Mouse (Mus musculus): Measurements from ENCODE around the gene Cd52. TPM values are rescaled to one million over a fixed set of nuclear protein-coding genes. Genes with fewer than 3 reads are reported as not detected.

Gene Cd52
- polyA plus RNA-seq, 1 experiment from 2014 or later = 5.1 TPM

DNA sequence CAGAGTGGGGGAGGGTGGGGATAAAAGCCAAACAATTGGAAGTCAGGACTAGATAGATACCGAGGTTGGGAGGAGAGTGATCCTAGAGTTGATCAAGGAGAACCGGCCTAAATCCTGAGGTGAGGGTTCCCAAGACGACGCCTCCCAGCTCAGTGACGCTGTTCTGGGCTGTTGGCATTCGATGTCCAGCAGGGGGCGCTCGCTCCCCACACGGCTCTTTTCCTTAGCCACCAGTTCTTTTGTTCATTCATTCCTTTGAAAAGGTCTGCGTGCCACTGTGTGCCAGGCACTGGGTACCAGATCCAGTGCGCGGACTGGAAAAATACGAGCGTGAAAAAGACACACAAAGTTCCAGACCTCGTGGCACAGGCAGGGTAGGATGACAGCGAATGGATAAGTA, 58.9 kb downstream of the Cd52 start:
- Histone ChIP-seq H3K4me3 (ENCODE audit: low read depth, low read length) (no peak overlapping the region), H3K4me1 (replicated peaks; ENCODE audit: control insufficient read depth, insufficient read depth, low read length) (no peaks in the 10 kb centered on the region), H3K27ac (ENCODE audit: low read depth, low read length) (no peak overlapping the region), H3K4me2 (replicated peaks; ENCODE audit: low read depth, low read length) (no peak overlapping the region), H3K27me3 (ENCODE audit: control insufficient read depth, insufficient read depth, low read length) (no peaks in the 10 kb centered on the region), H3K9me3 (ENCODE audit: control insufficient read depth, low read length) (no peaks in the 10 kb centered on the region), H3K9ac (ENCODE audit: low read depth, low read length) (no peak overlapping the region), H3K36me3 (ENCODE audit: control insufficient read depth, insufficient read depth, low read length) (no peaks in the 10 kb centered on the region)
- ATAC-seq (ENCODE audit: low FRiP score) = peak; percentile 27; the same call in 1 of the 2 replicates
- peak; percentile 93 for DNase-seq (ENCODE audit: low spot score)
- WGBS = 5% methylated on average over 16 of the region's 16 CpGs

Other genes with a start within 250 kb of the Cd52 start
- gene Rps6ka1, start 207.3 kb downstream of the Cd52 start, polyA plus RNA-seq (2014; fragmentation: Nextera tagmentation; extraction: Ambion mirVana) = 27.9 and 28.7 TPM in 2 replicates
- gene Hmgn2, start 126.4 kb downstream of the Cd52 start, polyA plus RNA-seq (2014; fragmentation: Nextera tagmentation; extraction: Ambion mirVana) = 3,330 and 3,354 TPM in 2 replicates
- 34.9 and 38.1 TPM in 2 replicates for gene Dhdds, start 94.2 kb downstream of the Cd52 start, polyA plus RNA-seq (2014; fragmentation: Nextera tagmentation; extraction: Ambion mirVana)
- gene Lin28a, start 76.2 kb downstream of the Cd52 start, polyA plus RNA-seq (2014; fragmentation: Nextera tagmentation; extraction: Ambion mirVana) = 2.9 and 3.7 TPM in 2 replicates
- gene Zfp683, start 41.2 kb downstream of the Cd52 start, polyA plus RNA-seq (2014; fragmentation: Nextera tagmentation; extraction: Ambion mirVana) = not detected in 2 replicates
- gene Crybg2, start 34.3 kb downstream of the Cd52 start, polyA plus RNA-seq (2014; fragmentation: Nextera tagmentation; extraction: Ambion mirVana) = 1.4 and 1.8 TPM in 2 replicates
- 5.7 and 5.8 TPM in 2 replicates for gene Ubxn11, start 7.5 kb upstream of the Cd52 start, polyA plus RNA-seq (2014; fragmentation: Nextera tagmentation; extraction: Ambion mirVana)
- gene Sh3bgrl3, start 33.7 kb upstream of the Cd52 start, polyA plus RNA-seq (2014; fragmentation: Nextera tagmentation; extraction: Ambion mirVana) = 337 and 396 TPM in 2 replicates
- 27.8 and 27.9 TPM in 2 replicates for gene Cep85, start 92.0 kb upstream of the Cd52 start, polyA plus RNA-seq (2014; fragmentation: Nextera tagmentation; extraction: Ambion mirVana)
- 0.06 TPM in 1 of 2 replicates, not detected in the other for gene Gm7534, start 107.9 kb upstream of the Cd52 start, polyA plus RNA-seq (2014; fragmentation: Nextera tagmentation; extraction: Ambion mirVana)
- not detected in 2 replicates for gene Catsper4, start 132.3 kb upstream of the Cd52 start, polyA plus RNA-seq (2014; fragmentation: Nextera tagmentation; extraction: Ambion mirVana)
- gene Cnksr1, start 143.3 kb upstream of the Cd52 start, polyA plus RNA-seq (2014; fragmentation: Nextera tagmentation; extraction: Ambion mirVana) = 0.14 and 0.28 TPM in 2 replicates
- gene E130218I03Rik, start 148.6 kb upstream of the Cd52 start, polyA plus RNA-seq (2014; fragmentation: Nextera tagmentation; extraction: Ambion mirVana) = 0.20 and 0.32 TPM in 2 replicates
- 18.3 and 20.4 TPM in 2 replicates for gene Zfp593, start 150.5 kb upstream of the Cd52 start, polyA plus RNA-seq (2014; fragmentation: Nextera tagmentation; extraction: Ambion mirVana)
- 0.42 and 0.56 TPM in 2 replicates for gene Gm30191, start 151.9 kb upstream of the Cd52 start, polyA plus RNA-seq (2014; fragmentation: Nextera tagmentation; extraction: Ambion mirVana)
- gene Grrp1, start 159.0 kb upstream of the Cd52 start, polyA plus RNA-seq (2014; fragmentation: Nextera tagmentation; extraction: Ambion mirVana) = 5.1 and 5.7 TPM in 2 replicates
- 23.5 and 25.1 TPM in 2 replicates for gene Pdik1l, start 192.8 kb upstream of the Cd52 start, polyA plus RNA-seq (2014; fragmentation: Nextera tagmentation; extraction: Ambion mirVana)
- gene Trim63, start 220.0 kb upstream of the Cd52 start, polyA plus RNA-seq (2014; fragmentation: Nextera tagmentation; extraction: Ambion mirVana) = 0.12 and 0.32 TPM in 2 replicates
- not detected in 2 replicates for gene Slc30a2, start 248.1 kb upstream of the Cd52 start, polyA plus RNA-seq (2014; fragmentation: Nextera tagmentation; extraction: Ambion mirVana)

Data from hindbrain, embryonic 11.5 days (tissue).